Mouse (Mus musculus) C2C12 (cell line): ENCODE results near the gene Ski. TPM values are rescaled to one million over a fixed set of nuclear protein-coding genes. Genes with fewer than 3 reads are reported as not detected.

ENCODE experiments used
- H3K27me3 ChIP-seq: one replicate; pipeline ENCODE4 v1.6.1; 2011; ENCODE audit not compliant: control insufficient read depth, insufficient read depth, insufficient read length
- H3K36me3 ChIP-seq: one replicate; pipeline ENCODE4 v1.6.1; 2011; ENCODE audit not compliant: control insufficient read depth, insufficient read depth
- H3K4me3 ChIP-seq: one replicate; pipeline ENCODE4 v1.5.1; 2011; ENCODE audit warnings: mild to moderate bottlenecking, control low read depth; ENCODE audit not compliant: poor library complexity, insufficient read depth, severe bottlenecking
- H3K79me2 ChIP-seq: one replicate; pipeline ENCODE4 v1.6.1; 2011; ENCODE audit not compliant: control insufficient read depth, insufficient read depth
- H3K79me3 ChIP-seq: one replicate; pipeline ENCODE4 v1.6.1; 2011; ENCODE audit warnings: low read depth, control low read depth
- H3ac ChIP-seq: one replicate; pipeline ENCODE3; 2011; ENCODE audit warnings: low read depth; ENCODE audit not compliant: control insufficient read depth, insufficient read length
- CEBPB ChIP-seq: IDR thresholded peaks from one replicate; pipeline ENCODE4 v1.6.1; 2011; ENCODE audit warnings: low read depth, mild to moderate bottlenecking, control low read depth, moderate library complexity
- CTCF ChIP-seq: IDR thresholded peaks from one replicate; pipeline ENCODE4 v1.5.1; 2011; ENCODE audit not compliant: control insufficient read depth, insufficient read depth, insufficient read length
- FOSL1 ChIP-seq: IDR thresholded peaks from one replicate; pipeline ENCODE4 v1.8.0; 2011; ENCODE audit warnings: mild to moderate bottlenecking, low read length; ENCODE audit not compliant: poor library complexity, insufficient read depth, severe bottlenecking
- MAX ChIP-seq: IDR thresholded peaks from one replicate; pipeline ENCODE4 v1.6.1; 2011; ENCODE audit warnings: mild to moderate bottlenecking, control low read depth
- MYOD1 ChIP-seq: IDR thresholded peaks from one replicate; pipeline ENCODE4 v1.6.1; 2011; ENCODE audit warnings: low read depth; ENCODE audit not compliant: control insufficient read depth, insufficient read length
- MYOG ChIP-seq: IDR thresholded peaks from one replicate; pipeline ENCODE4 v1.6.1; 2011; ENCODE audit not compliant: control insufficient read depth, insufficient read length; ENCODE audit errors: extremely low read depth
- USF1 ChIP-seq: IDR thresholded peaks from one replicate; pipeline ENCODE4 v1.6.1; 2011; ENCODE audit warnings: low read depth, mild to moderate bottlenecking, control low read depth, moderate library complexity
- long read RNA-seq, 2 experiments: library from polyadenylated mRNA; unstranded; transcript quantifications; one replicate each; pipeline ENCODE4 v2.0.0; 2019 to 2020
- polyA plus RNA-seq: library from polyadenylated mRNA; unstranded; fragments of >200 nt; fragmentation: generic; extraction: Trizol; gene quantifications from one replicate; pipeline ENCODE4 v1.2.1, GENCODE M21; 2012; ENCODE audit warnings: missing spikeins

Gene Ski
- 45.2 TPM for polyA plus RNA-seq
- long read RNA-seq, experiment 1, full-length matches to known transcripts, result 1 of 22 reads
- long read RNA-seq, experiment 1, partial matches to known transcripts, result 2 of 22 reads
- long read RNA-seq, experiment 1, other reads (novel, unspliced or antisense), result 19 of 22 reads
- long read RNA-seq, experiment 2, full-length matches to known transcripts, result 6 of 43 reads
- long read RNA-seq, experiment 2, partial matches to known transcripts, result 3 of 43 reads
- long read RNA-seq, experiment 2, other reads (novel, unspliced or antisense), result 34 of 43 reads

DNA sequence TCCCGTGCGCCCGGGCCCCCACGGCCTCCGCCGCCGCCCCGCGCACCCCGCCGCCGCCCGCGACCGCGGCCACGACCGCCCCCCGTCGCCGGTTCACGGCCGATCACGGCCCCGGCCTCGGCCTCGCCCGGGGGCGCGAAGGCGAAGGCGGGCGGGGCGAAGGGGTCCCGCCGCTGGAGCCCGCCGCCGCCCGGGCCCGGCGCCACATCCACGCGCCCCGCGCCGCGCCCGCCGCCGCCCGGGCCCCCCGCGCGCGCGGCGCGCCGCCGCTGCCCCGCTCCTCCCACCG lies at the start of gene Ski:
TSS of gene Ski (minus strand) at position 41 of the 289 bp plus-strand sequence.
- peaks cover 47% of the 10 kb centered on the region for H3K79me3 ChIP-seq
- TF ChIP-seq CTCF (no peak), MYOD1 (no peak), MYOG (no peak), USF1 (no peak)
- peaks cover 9% of the 10 kb centered on the region for H3K36me3 ChIP-seq
- peaks cover 51% of the 10 kb centered on the region for H3K79me2 ChIP-seq
- no peaks in the 10 kb centered on the region for H3K27me3 ChIP-seq
- H3ac ChIP-seq, result peak within 1 kb of the TSS; percentile 75
- peak within 1 kb of the TSS; percentile 78 for H3K4me3 ChIP-seq

- H3K79me2 ChIP-seq, result no peaks in the 10 kb centered on the region
- no peaks in the 10 kb centered on the region for H3K36me3 ChIP-seq
- H3K27me3 ChIP-seq, result no peaks in the 10 kb centered on the region
- no peaks in the 10 kb centered on the region for H3K79me3 ChIP-seq
- TF ChIP-seq FOSL1 (no peak), USF1 (peak; percentile 73), CTCF (peak; percentile 57)
- no peak overlapping the region for H3ac ChIP-seq
- H3K4me3 ChIP-seq, result no peak overlapping the region
These were observed 46.0 kb upstream of the Ski start for GRCm38 (mm10) chr4:155268382-155268781.

- Histone ChIP-seq H3K79me3 (no peaks in the 10 kb centered on the region), H3K27me3 (no peaks in the 10 kb centered on the region), H3K4me3 (peak overlapping the region; percentile 11), H3ac (no peak overlapping the region), H3K79me2 (no peaks in the 10 kb centered on the region), H3K36me3 (no peaks in the 10 kb centered on the region)
- TF ChIP-seq MAX (peak; percentile 24), CTCF (no peak), MYOD1 (peak; percentile 94), MYOG (no peak), USF1 (no peak), FOSL1 (no peak), CEBPB (no peak)
These were observed 45.3 kb upstream of the Ski start for GRCm38 (mm10) chr4:155267639-155268175.

- no peaks in the 10 kb centered on the region for H3K27me3 ChIP-seq
These were observed 44.7 kb upstream of the Ski start for GRCm38 (mm10) chr4:155267047-155267543.

DNA sequence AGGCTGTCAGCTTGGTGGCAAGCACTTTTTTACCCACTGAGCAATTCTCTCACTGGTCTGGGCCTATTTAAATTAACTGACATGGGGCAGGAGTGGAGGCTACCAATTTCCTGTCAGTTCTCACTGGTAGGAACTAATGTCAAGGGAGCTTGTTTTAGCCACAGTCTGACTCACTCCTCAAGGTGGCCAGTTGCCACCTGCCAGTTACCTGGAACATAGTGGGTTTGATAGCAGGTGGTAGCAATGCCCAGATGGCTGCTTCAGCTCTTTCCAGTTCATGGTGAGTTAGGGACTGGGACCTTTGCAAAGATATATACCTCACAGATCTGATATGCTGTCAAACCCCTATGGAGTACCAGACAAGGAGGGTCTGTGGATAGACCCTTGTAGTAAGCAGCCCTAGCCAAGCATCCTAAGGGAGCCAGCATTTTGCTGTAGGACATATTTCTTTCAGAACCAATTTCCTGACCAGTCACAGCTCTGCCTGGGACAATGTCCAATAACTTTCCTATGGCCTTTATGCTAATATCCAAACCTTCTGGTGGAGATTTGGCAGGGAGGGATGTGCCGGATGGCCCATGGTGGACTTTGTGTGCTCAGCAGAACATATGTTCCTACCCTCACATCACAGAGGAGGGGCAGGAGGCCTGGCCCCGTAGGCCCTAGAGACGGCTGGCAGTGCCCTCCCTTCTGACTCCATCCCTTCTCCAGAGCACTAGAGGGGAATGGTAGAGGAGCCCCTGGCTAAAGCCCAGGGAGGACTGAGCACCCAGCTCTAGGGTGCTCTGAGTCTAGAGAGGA lies 42.3 kb upstream of the Ski start:
- H3K4me3 ChIP-seq, result no peak overlapping the region
- TF ChIP-seq CEBPB (no peak), MYOD1 (no peak), CTCF (no peak), MYOG (no peak), USF1 (no peak), FOSL1 (no peak), MAX (no peak)
- H3K79me3 ChIP-seq, result no peaks in the 10 kb centered on the region
- H3K36me3 ChIP-seq, result no peaks in the 10 kb centered on the region
- H3K27me3 ChIP-seq, result no peaks in the 10 kb centered on the region
- H3ac ChIP-seq, result no peak overlapping the region
- no peaks in the 10 kb centered on the region for H3K79me2 ChIP-seq

More at GRCm38 (mm10) chr4:155267047-155267543, 44.7 kb upstream of the Ski start:
- no peaks in the 10 kb centered on the region for H3K79me3 ChIP-seq
- H3ac ChIP-seq, result no peak overlapping the region
- no peak for TF ChIP-seq CTCF
- no peak for TF ChIP-seq USF1
- no peak for TF ChIP-seq FOSL1
- TF ChIP-seq MAX, result no peak
- no peak for TF ChIP-seq MYOD1
- no peak for TF ChIP-seq CEBPB
- TF ChIP-seq MYOG, result no peak
- no peak overlapping the region for H3K4me3 ChIP-seq
- H3K36me3 ChIP-seq, result no peaks in the 10 kb centered on the region
- H3K79me2 ChIP-seq, result no peaks in the 10 kb centered on the region
